Comparison of ENCODE assay signal across 9 mouse cellular contexts in genomic region chr1:189689050-189689833, GRCm38 (mm10). TPM values are rescaled to one million over a fixed set of nuclear protein-coding genes. Genes with fewer than 3 reads are reported as not detected.
A peak's percentile ranks its signal among the peaks of the same experiment; 100 is the strongest.
DNase-seq lines count a peak whose midpoint lies in the region; ATAC-seq lines count a peak whose summit lies in the region.
"Had no signal": no experiment of that assay in that cellular context is flagged by ENCODE, and none has a peak within 500 bp of the region (broad histone marks: within the 10 kb centered on the region; RNA-seq: fewer than 3 reads in every experiment).

No protein-coding gene starts in this region.

- no peak for ATAC-seq in heart, embryonic 15.5 days (replicated peaks; ENCODE audit: insufficient number of reproducible peaks, insufficient read depth, low FRiP score, low read depth)
- ATAC-seq in common myeloid progenitor, adult 5-6 weeks (replicated peaks; ENCODE audit: low read depth, poor library complexity, severe bottlenecking), result peak; percentile 7; the same call in 1 of the 2 replicates
- no peak for ATAC-seq in hindbrain, embryonic 15.5 days (ENCODE audit: low FRiP score, low read depth)
- no peak for ATAC-seq in midbrain, embryonic 13.5 days

- H3K9me3 ChIP-seq in heart, embryonic 15.5 days (replicated peaks), result no peaks in the 10 kb centered on the region; the same call in 1 of the 2 replicates
- H3K9me3 ChIP-seq in hindbrain, embryonic 15.5 days, result no peaks in the 10 kb centered on the region
- H3K9me3 ChIP-seq in midbrain, embryonic 13.5 days, result no peaks in the 10 kb centered on the region

- no peak for DNase-seq in heart, adult 18-20 months
- DNase-seq in gastrocnemius, adult 8-10 months (ENCODE audit: low spot score in 2 of 2), result no peak
- DNase-seq in lung, postnatal 10 days, result no peak
- DNase-seq in spleen, adult 12 weeks (ENCODE audit: low spot score), result no peak
- DNase-seq: kidney, adult 9 months had no signal

- H3K4me3 ChIP-seq in heart, embryonic 15.5 days, result peak overlapping the region; percentile 86
- H3K4me3 ChIP-seq in hindbrain, embryonic 15.5 days, result peak overlapping the region; percentile 58
- H3K4me3 ChIP-seq in midbrain, embryonic 13.5 days (replicated peaks), result peak overlapping the region; percentile 73

- no peaks in the 10 kb centered on the region for H3K27me3 ChIP-seq in heart, embryonic 15.5 days
- no peaks in the 10 kb centered on the region for H3K27me3 ChIP-seq in hindbrain, embryonic 15.5 days
- no peaks in the 10 kb centered on the region for H3K27me3 ChIP-seq in midbrain, embryonic 13.5 days

- H3K27ac ChIP-seq in heart, embryonic 15.5 days, result peak overlapping the region; percentile 74
- no peak overlapping the region for H3K27ac ChIP-seq in hindbrain, embryonic 15.5 days (replicated peaks)
- H3K27ac ChIP-seq in midbrain, embryonic 13.5 days, result no peak overlapping the region

- peaks cover 10% of the 10 kb centered on the region; the same call in 1 of the 2 replicates for H3K36me3 ChIP-seq in heart, embryonic 15.5 days
- H3K36me3 ChIP-seq in hindbrain, embryonic 15.5 days, result no peaks in the 10 kb centered on the region
- 0 out of 2 replicates have a peak, but pooled peaks cover 5% of the 10 kb centered on the region for H3K36me3 ChIP-seq in midbrain, embryonic 13.5 days

- WGBS in heart, embryonic 15.5 days, result 32% methylated on average over 4 of the region's 4 CpGs
- WGBS in hindbrain, embryonic 15.5 days, result 31% methylated on average over 4 of the region's 4 CpGs
- 17% methylated on average over 4 of the region's 4 CpGs for WGBS in midbrain, embryonic 13.5 days

- peak overlapping the region; percentile 59 for H3K9ac ChIP-seq in heart, embryonic 15.5 days
- H3K9ac ChIP-seq in hindbrain, embryonic 15.5 days, result no peak overlapping the region
- peak overlapping the region; percentile 57; the same call in 1 of the 2 replicates for H3K9ac ChIP-seq in midbrain, embryonic 13.5 days (replicated peaks)

- peak overlapping the region; percentile 88 for H3K4me2 ChIP-seq in heart, embryonic 15.5 days
- H3K4me2 ChIP-seq in hindbrain, embryonic 15.5 days, result peak overlapping the region; percentile 87
- peak overlapping the region; percentile 92 for H3K4me2 ChIP-seq in midbrain, embryonic 13.5 days (replicated peaks)

- H3K4me1 ChIP-seq in heart, embryonic 15.5 days (replicated peaks), result peaks cover 34% of the 10 kb centered on the region
- H3K4me1 ChIP-seq in hindbrain, embryonic 15.5 days (replicated peaks), result peaks cover 10% of the 10 kb centered on the region
- peaks cover 36% of the 10 kb centered on the region for H3K4me1 ChIP-seq in midbrain, embryonic 13.5 days (replicated peaks)

RNA-seq across cellular contexts. Expression of gene Cenpf, which starts 1.4 kb away (rescaled TPM):
- polyA plus RNA-seq in heart, embryonic 15.5 days (2015; fragmentation: Nextera tagmentation; extraction: Ambion mirVana), result 62.2 and 71.2 TPM in 2 replicates
- total RNA-seq in heart, adult 18-20 months (2021), result 1 to 10 TPM; 5.5 to 5.9 TPM
- 54.4 and 83.6 TPM in 2 replicates for total RNA-seq in common myeloid progenitor, adult 5-6 weeks (2017)
- polyA plus RNA-seq in hindbrain, embryonic 15.5 days (2015; fragmentation: Nextera tagmentation; extraction: Ambion mirVana), result 21.0 and 25.3 TPM in 2 replicates
- polyA plus RNA-seq in midbrain, embryonic 13.5 days (2015; fragmentation: Nextera tagmentation; extraction: Ambion mirVana), result 51.8 and 58.9 TPM in 2 replicates
- total RNA-seq in gastrocnemius, adult 8-10 months (2022), result under 1 TPM in 3 of 4 experiments, not detected in 1; 0.02 to 0.36 (median 0.11) TPM

RNA-seq across cellular contexts. Expression of gene Ptpn14, which starts 38.8 kb away (rescaled TPM):
- 7.0 and 10.2 TPM in 2 replicates for polyA plus RNA-seq in heart, embryonic 15.5 days (2015; fragmentation: Nextera tagmentation; extraction: Ambion mirVana)
- total RNA-seq in heart, adult 18-20 months (2021), result 10 to 100 TPM; 29.3 to 33.7 TPM
- 2.0 and 2.3 TPM in 2 replicates for total RNA-seq in common myeloid progenitor, adult 5-6 weeks (2017)
- polyA plus RNA-seq in hindbrain, embryonic 15.5 days (2015; fragmentation: Nextera tagmentation; extraction: Ambion mirVana), result 1.5 and 1.8 TPM in 2 replicates
- polyA plus RNA-seq in midbrain, embryonic 13.5 days (2015; fragmentation: Nextera tagmentation; extraction: Ambion mirVana), result 1.5 and 2.3 TPM in 2 replicates
- total RNA-seq in gastrocnemius, adult 8-10 months (2022), result 10 to 100 TPM; 11.1 to 14.7 (median 13.3) TPM
